Mouse (Mus musculus) MEL (cell line): ENCODE measurements at regions not wholly inside any gene's neighbourhood (a gene's known extent, or its start where the extent isn't known, plus 50 kb on each side); places are given as distances from the start of the nearest gene placed in this dataset.

ENCODE experiments used
- DNase-seq: peaks from one replicate; pipeline ENCODE4 v3.0.0; 2011; ENCODE audit warnings: low read depth, low spot score
- H3K27ac ChIP-seq: 2 replicates; pipeline ENCODE4 v1.5.1; 2012; ENCODE audit warnings: low read depth, mild to moderate bottlenecking, control low read depth, low read length, moderate library complexity; ENCODE audit not compliant: control insufficient read depth
- H3K27me3 ChIP-seq, 2 experiments: fragments of 150-350 bp in 1 of 2; sonication (generic) in 1 of 2; 2 replicates each; pipeline ENCODE4 v1.6.1; 2012; ENCODE audit warnings: low read length in 2 of 2, mild to moderate bottlenecking in 2 of 2, improper control_type of control experiment in 1 of 2, moderate library complexity in 1 of 2; ENCODE audit not compliant: insufficient read depth in 2 of 2, control insufficient read depth in 1 of 2
- H3K36me3 ChIP-seq, 2 experiments: 2 replicates each; pipeline ENCODE4 v1.6.1; 2012 to 2014; ENCODE audit warnings: low read length in 2 of 2, improper control_type of control experiment in 1 of 2, inconsistent platforms in 1 of 2, mild to moderate bottlenecking in 1 of 2; ENCODE audit not compliant: insufficient read depth in 2 of 2, control insufficient read depth in 1 of 2
- H3K4me1 ChIP-seq, 2 experiments: fragments of 150-350 bp in 1 of 2; sonication (generic) in 1 of 2; 2 replicates each; pipeline ENCODE4 v1.6.1; 2012; ENCODE audit warnings: low read length in 2 of 2, improper control_type of control experiment in 1 of 2, mild to moderate bottlenecking in 1 of 2; ENCODE audit not compliant: insufficient read depth in 2 of 2, control insufficient read depth in 1 of 2
- H3K4me3 ChIP-seq, 2 experiments: fragments of 150-350 bp in 1 of 2; sonication (generic) in 1 of 2; 2 replicates each; pipeline ENCODE4 v1.5.1; 2012; ENCODE audit warnings: low read depth in 2 of 2, low read length in 2 of 2, mild to moderate bottlenecking in 2 of 2, moderate library complexity in 2 of 2, control low read depth in 1 of 2, improper control_type of control experiment in 1 of 2; ENCODE audit not compliant: control insufficient read depth in 1 of 2, insufficient read depth in 1 of 2
- H3K79me2 ChIP-seq: 2 replicates; pipeline ENCODE4 v1.6.1; 2012; ENCODE audit warnings: mild to moderate bottlenecking, low read length, moderate library complexity; ENCODE audit not compliant: control insufficient read depth, poor library complexity, insufficient read depth
- H3K9ac ChIP-seq: 2 replicates; pipeline ENCODE4 v1.6.1; 2012; ENCODE audit warnings: low read depth, mild to moderate bottlenecking, control low read depth, low read length, moderate library complexity; ENCODE audit not compliant: control insufficient read depth, poor library complexity, severe bottlenecking
- H3K9me3 ChIP-seq: fragments of 150-350 bp; sonication (generic); replicated peaks from 2 replicates; pipeline ENCODE4 v1.6.1; 2012; ENCODE audit warnings: mild to moderate bottlenecking, low read length, improper control_type of control experiment, moderate library complexity; ENCODE audit not compliant: insufficient read depth
- BHLHE40 ChIP-seq: IDR thresholded peaks from 2 replicates; pipeline ENCODE4 v1.6.1; 2012; ENCODE audit warnings: low read depth, mild to moderate bottlenecking, inconsistent platforms, low read length, improper control_type of control experiment, borderline replicate concordance
- CHD1 ChIP-seq: IDR thresholded peaks from 2 replicates; pipeline ENCODE4 v1.6.1; 2012; ENCODE audit warnings: low read depth, mild to moderate bottlenecking, inconsistent platforms, low read length, improper control_type of control experiment
- CTCF ChIP-seq, 3 experiments: IDR thresholded peaks in 2 of 3; conservative IDR thresholded peaks in 1 of 3; 2 replicates each; pipeline ENCODE4 v1.5.1; 2011 to 2012; ENCODE audit warnings: low read length in 3 of 3, low read depth in 2 of 3, mild to moderate bottlenecking in 2 of 3, improper control_type of control experiment in 1 of 3, inconsistent platforms in 1 of 3, mixed read lengths in 1 of 3, moderate library complexity in 1 of 3; ENCODE audit not compliant: control insufficient read depth in 1 of 3, insufficient read depth in 1 of 3, poor library complexity in 1 of 3, severe bottlenecking in 1 of 3
- E2F4 ChIP-seq: IDR thresholded peaks from 2 replicates; pipeline ENCODE4 v1.6.1; 2011; ENCODE audit warnings: low read depth, low read length, improper control_type of control experiment, borderline replicate concordance
- ELF1 ChIP-seq: IDR thresholded peaks from 2 replicates; pipeline ENCODE4 v1.6.1; 2014; ENCODE audit warnings: low read depth, mild to moderate bottlenecking, inconsistent platforms, low read length, improper control_type of control experiment, moderate library complexity
- GABPA ChIP-seq: IDR thresholded peaks from 2 replicates; pipeline ENCODE4 v1.6.1; 2012; ENCODE audit warnings: low read depth, mild to moderate bottlenecking, inconsistent platforms, low read length, improper control_type of control experiment, moderate library complexity
- HCFC1 ChIP-seq: IDR thresholded peaks from 2 replicates; pipeline ENCODE4 v1.6.1; 2012; ENCODE audit warnings: low read depth, mild to moderate bottlenecking, inconsistent platforms, low read length, improper control_type of control experiment, moderate library complexity
- JUND ChIP-seq: IDR thresholded peaks from 2 replicates; pipeline ENCODE4 v1.6.1; 2011; ENCODE audit warnings: low read depth, mild to moderate bottlenecking, improper control_type of control experiment, low read length
- KAT2A ChIP-seq: conservative IDR thresholded peaks from 2 replicates; pipeline ENCODE4 v1.6.1; 2012; ENCODE audit warnings: low read depth, low read length, improper control_type of control experiment, inconsistent platforms
- MAFK ChIP-seq: IDR thresholded peaks from 2 replicates; pipeline ENCODE4 v1.6.1; 2011; ENCODE audit warnings: low read depth, mild to moderate bottlenecking, low read length, improper control_type of control experiment, borderline replicate concordance
- MAZ ChIP-seq: IDR thresholded peaks from 2 replicates; pipeline ENCODE4 v1.6.1; 2012; ENCODE audit warnings: low read depth, mild to moderate bottlenecking, inconsistent platforms, low read length, improper control_type of control experiment
- MEF2A ChIP-seq: IDR thresholded peaks from 2 replicates; pipeline ENCODE4 v1.6.1; 2014; ENCODE audit warnings: low read depth, mild to moderate bottlenecking, inconsistent platforms, low read length, improper control_type of control experiment; ENCODE audit not compliant: poor library complexity, insufficient replicate concordance, severe bottlenecking; ENCODE audit errors: extremely low read depth
- MYC ChIP-seq: IDR thresholded peaks from 2 replicates; pipeline ENCODE4 v1.6.1; 2011; ENCODE audit warnings: low read depth, mild to moderate bottlenecking, low read length, improper control_type of control experiment, moderate library complexity
- NELFE ChIP-seq: IDR thresholded peaks from 2 replicates; pipeline ENCODE4 v1.6.1; 2011; ENCODE audit warnings: low read depth, low read length, improper control_type of control experiment
- NRF1 ChIP-seq: IDR thresholded peaks from 2 replicates; pipeline ENCODE4 v1.6.1; 2014; ENCODE audit warnings: low read depth, mild to moderate bottlenecking, inconsistent platforms, low read length, improper control_type of control experiment, moderate library complexity; ENCODE audit not compliant: poor library complexity, insufficient read depth, severe bottlenecking
- POLR2A ChIP-seq, 2 experiments: IDR thresholded peaks; 2 replicates each; pipeline ENCODE4 v1.6.1; 2011 to 2012; ENCODE audit warnings: low read length in 2 of 2, mild to moderate bottlenecking in 2 of 2, control low read depth in 1 of 2, improper control_type of control experiment in 1 of 2, low read depth in 1 of 2, moderate library complexity in 1 of 2; ENCODE audit not compliant: control insufficient read depth in 1 of 2, insufficient read depth in 1 of 2, poor library complexity in 1 of 2
- POLR2AphosphoS2 ChIP-seq: IDR thresholded peaks from 2 replicates; pipeline ENCODE4 v1.6.1; 2011; ENCODE audit warnings: low read length, improper control_type of control experiment
- POLR2AphosphoS5 ChIP-seq: IDR thresholded peaks from 2 replicates; pipeline ENCODE4 v1.6.1; 2012; ENCODE audit warnings: low read depth, borderline replicate concordance, mild to moderate bottlenecking, inconsistent platforms, low read length, moderate library complexity, mixed read lengths
- RAD21 ChIP-seq: IDR thresholded peaks from 2 replicates; pipeline ENCODE4 v1.6.1; 2011; ENCODE audit warnings: mild to moderate bottlenecking, low read depth, low read length, improper control_type of control experiment
- RCOR1 ChIP-seq: IDR thresholded peaks from 2 replicates; pipeline ENCODE4 v1.6.1; 2012; ENCODE audit warnings: low read depth, mild to moderate bottlenecking, inconsistent platforms, low read length, improper control_type of control experiment
- TAL1 ChIP-seq: IDR thresholded peaks from 2 replicates; pipeline ENCODE4 v1.6.1; 2012; ENCODE audit warnings: mild to moderate bottlenecking, inconsistent platforms, low read length, moderate library complexity, mixed read lengths
- TCF12 ChIP-seq: IDR thresholded peaks from 2 replicates; pipeline ENCODE4 v1.6.1; 2014; ENCODE audit warnings: low read depth, mild to moderate bottlenecking, inconsistent platforms, low read length, improper control_type of control experiment, moderate library complexity
- ZC3H11A ChIP-seq: IDR thresholded peaks from 2 replicates; pipeline ENCODE4 v1.6.1; 2012; ENCODE audit warnings: low read depth, mild to moderate bottlenecking, inconsistent platforms, low read length, improper control_type of control experiment
- ZMIZ1 ChIP-seq: IDR thresholded peaks from 2 replicates; pipeline ENCODE4 v1.6.1; 2012; ENCODE audit warnings: low read depth, mild to moderate bottlenecking, inconsistent platforms, low read length, improper control_type of control experiment, moderate library complexity
- ZNF384 ChIP-seq: IDR thresholded peaks from 2 replicates; pipeline ENCODE4 v1.6.1; 2012; ENCODE audit warnings: low read depth, mild to moderate bottlenecking, inconsistent platforms, low read length, improper control_type of control experiment

DNA sequence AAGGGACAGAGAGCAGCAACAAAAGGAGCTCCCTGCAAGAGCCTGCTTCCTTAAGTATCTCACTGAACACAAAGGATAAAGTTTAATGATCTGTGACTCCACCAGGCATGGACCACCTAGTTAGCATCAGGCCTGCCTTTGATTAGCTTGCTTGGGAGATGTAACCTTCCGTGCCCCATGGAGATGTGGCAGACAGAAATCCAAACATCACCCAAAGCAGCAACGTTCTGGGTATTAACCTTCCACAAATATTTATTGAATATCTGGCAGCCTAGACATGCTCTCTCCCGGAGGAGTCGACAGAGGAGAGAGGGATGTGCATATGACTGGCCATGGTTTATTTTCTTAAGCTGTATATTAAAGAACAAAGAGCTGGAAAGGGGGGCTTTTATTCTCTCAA is 67.6 kb upstream of the Arhgap28 start:
- no peak for DNase-seq
- H3K27ac ChIP-seq, result no peak overlapping the region
- H3K27me3 ChIP-seq, result no peaks in the 10 kb centered on the region
- TF ChIP-seq JUND (no peak), RAD21 (no peak), POLR2AphosphoS5 (no peak), BHLHE40 (no peak), TCF12 (no peak), RCOR1 (no peak), MAZ (no peak), MAFK (no peak), GABPA (no peak), POLR2AphosphoS2 (no peak), HCFC1 (no peak), NRF1 (no peak), KAT2A (no peak), MEF2A (no peak), ZC3H11A (no peak), E2F4 (no peak), ZNF384 (no peak), POLR2A (IDR thresholded peaks at IDR 0.05; ENCODE audit: control insufficient read depth in 1 of 2, insufficient read depth in 1 of 2, low read depth in 1 of 2, low read length in 2 of 2, poor library complexity in 1 of 2) (no peak), CHD1 (no peak)
- no peaks in the 10 kb centered on the region for H3K9me3 ChIP-seq
- H3K4me3 ChIP-seq, result no peak overlapping the region
- no peaks in the 10 kb centered on the region for H3K4me1 ChIP-seq
- no peaks in the 10 kb centered on the region for H3K36me3 ChIP-seq
- H3K79me2 ChIP-seq, result no peaks in the 10 kb centered on the region
- H3K9ac ChIP-seq, result no peak overlapping the region

DNA sequence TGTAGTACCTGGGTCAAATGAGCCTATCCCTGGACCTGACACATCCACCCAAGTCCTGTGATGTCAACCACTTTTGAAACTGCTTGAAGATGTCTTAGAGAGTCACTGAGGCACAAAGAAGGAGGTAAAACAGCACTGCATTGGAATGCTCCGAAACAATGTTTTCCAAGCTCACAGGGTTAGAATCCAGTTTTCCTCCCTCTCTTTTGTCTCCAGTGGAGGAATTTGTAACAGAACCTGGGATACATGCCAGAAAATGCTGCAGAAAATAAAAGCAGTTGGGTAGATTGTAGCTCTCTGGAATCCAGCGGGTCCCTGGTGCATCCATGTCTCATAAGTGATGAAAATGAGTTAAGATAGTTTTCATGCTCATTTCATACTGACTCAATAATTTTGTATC is 71.8 kb upstream of the Arhgap28 start:
- TF ChIP-seq ELF1 (no peak), BHLHE40 (no peak), MEF2A (no peak), TAL1 (no peak), E2F4 (no peak), NELFE (no peak), KAT2A (no peak), CTCF (IDR thresholded peaks at IDR 0.05 in 2 of 3, conservative IDR thresholded peaks at IDR 0.05 in 1 of 3; ENCODE audit: control insufficient read depth in 1 of 3, insufficient read depth in 1 of 3, low read depth in 2 of 3, low read length in 3 of 3, poor library complexity in 1 of 3, severe bottlenecking in 1 of 3) (no peak), GABPA (no peak), POLR2A (IDR thresholded peaks at IDR 0.05; ENCODE audit: control insufficient read depth in 1 of 2, insufficient read depth in 1 of 2, low read depth in 1 of 2, low read length in 2 of 2, poor library complexity in 1 of 2) (no peak), ZC3H11A (no peak), MYC (no peak), ZNF384 (no peak), TCF12 (no peak), ZMIZ1 (no peak)
- TF ChIP-seq, all 39 proteins: peak for 0
- Histone ChIP-seq H3K27ac (no peak overlapping the region), H3K27me3 (no peaks in the 10 kb centered on the region), H3K79me2 (no peaks in the 10 kb centered on the region), H3K4me1 (no peaks in the 10 kb centered on the region), H3K9me3 (no peaks in the 10 kb centered on the region), H3K36me3 (no peaks in the 10 kb centered on the region), H3K9ac (no peak overlapping the region), H3K4me3 (no peak overlapping the region)
- no peak for DNase-seq
